Mouse (Mus musculus): ENCODE results near the gene Zfhx3.

Gene Zfhx3

GRCm38 (mm10) chr8:108089632-108090031 lies 147.2 kb downstream of the Zfhx3 start:
- in situ Hi-C loops (cut with MseI, MboI) = no loop called here

GRCm38 (mm10) chr8:108098598-108098997 lies 156.2 kb downstream of the Zfhx3 start:
- in situ Hi-C loops (cut with MseI, MboI) = no loop called here

GRCm38 (mm10) chr8:108101131-108101530 lies 158.7 kb downstream of the Zfhx3 start:
- in situ Hi-C loops (cut with MseI, MboI) = no loop called here

- in situ Hi-C loops (cut with MseI, MboI) = no loop called here
Measured at GRCm38 (mm10) chr8:108101978-108102865, 159.8 kb downstream of the Zfhx3 start.

GRCm38 (mm10) chr8:108104471-108105098 lies 162.1 kb downstream of the Zfhx3 start:
- in situ Hi-C loops (cut with MseI, MboI) = no loop called here

- in situ Hi-C loops (cut with MseI, MboI) = no loop called here
Measured at GRCm38 (mm10) chr8:108125053-108125452, 182.6 kb downstream of the Zfhx3 start.

- in situ Hi-C loops (cut with MseI, MboI) = no loop called here
Measured at GRCm38 (mm10) chr8:108125491-108125890, 183.0 kb downstream of the Zfhx3 start.

GRCm38 (mm10) chr8:108146536-108146935 lies 204.1 kb downstream of the Zfhx3 start:
- in situ Hi-C loops (cut with MseI, MboI) = no loop called here

GRCm38 (mm10) chr8:108148599-108149249 lies 206.3 kb downstream of the Zfhx3 start:
- in situ Hi-C loops (cut with MseI, MboI) = no loop called here

GRCm38 (mm10) chr8:108170804-108171203 lies 228.4 kb downstream of the Zfhx3 start:
- in situ Hi-C loops (cut with MseI, MboI) = no loop called here

GRCm38 (mm10) chr8:108183296-108183695 lies 240.9 kb downstream of the Zfhx3 start:
- in situ Hi-C loops (cut with MseI, MboI) = no loop called here

- in situ Hi-C loops (cut with MseI, MboI) = no loop called here
Measured at GRCm38 (mm10) chr8:108183948-108184347, 241.5 kb downstream of the Zfhx3 start.

- in situ Hi-C loops (cut with MseI, MboI) = no loop called here
Measured at GRCm38 (mm10) chr8:108186289-108186688, 243.8 kb downstream of the Zfhx3 start.

GRCm38 (mm10) chr8:108188044-108188443 lies 245.6 kb downstream of the Zfhx3 start:
- in situ Hi-C loops (cut with MseI, MboI) = no loop called here

- in situ Hi-C loops (cut with MseI, MboI) = no loop called here
Measured at GRCm38 (mm10) chr8:108194571-108194970, 252.1 kb downstream of the Zfhx3 start.

GRCm38 (mm10) chr8:108215026-108215425 lies 272.6 kb downstream of the Zfhx3 start:
- in situ Hi-C loops (cut with MseI, MboI) = no loop called here

GRCm38 (mm10) chr8:108218171-108218840 lies 275.9 kb downstream of the Zfhx3 start:
- in situ Hi-C loops (cut with MseI, MboI) = no loop called here

GRCm38 (mm10) chr8:108220511-108220910 lies 278.1 kb downstream of the Zfhx3 start:
- in situ Hi-C loops (cut with MseI, MboI) = no loop called here

GRCm38 (mm10) chr8:108222091-108222490 lies 279.6 kb downstream of the Zfhx3 start:
- in situ Hi-C loops (cut with MseI, MboI) = no loop called here

- in situ Hi-C loops (cut with MseI, MboI) = no loop called here
Measured at GRCm38 (mm10) chr8:108232326-108232725, 289.9 kb downstream of the Zfhx3 start.

- in situ Hi-C loops (cut with MseI, MboI) = no loop called here
Measured at GRCm38 (mm10) chr8:108234481-108234880, 292.0 kb downstream of the Zfhx3 start.

GRCm38 (mm10) chr8:108236715-108237114 lies 294.3 kb downstream of the Zfhx3 start:
- in situ Hi-C loops (cut with MseI, MboI) = no loop called here

All from mouse trophoblast stem cell (cell line).